Mouse (Mus musculus) layer of hippocampus, postnatal 36 days (tissue): ENCODE measurements around the gene Chkb. TPM values are rescaled to one million over a fixed set of nuclear protein-coding genes. Genes with fewer than 3 reads are reported as not detected.

Experiments
- DNase-seq, 2 experiments: peaks; one replicate each; pipeline ENCODE4 v3.0.0; 2022
- total RNA-seq, 2 experiments: library from RNA; stranded (reverse); gene quantifications; 2 replicates each; pipeline ENCODE4 v1.2.3; 2021

Chkb gene
- total RNA-seq = 10 to 100 TPM; 37.5 to 43.0 TPM

DNA sequence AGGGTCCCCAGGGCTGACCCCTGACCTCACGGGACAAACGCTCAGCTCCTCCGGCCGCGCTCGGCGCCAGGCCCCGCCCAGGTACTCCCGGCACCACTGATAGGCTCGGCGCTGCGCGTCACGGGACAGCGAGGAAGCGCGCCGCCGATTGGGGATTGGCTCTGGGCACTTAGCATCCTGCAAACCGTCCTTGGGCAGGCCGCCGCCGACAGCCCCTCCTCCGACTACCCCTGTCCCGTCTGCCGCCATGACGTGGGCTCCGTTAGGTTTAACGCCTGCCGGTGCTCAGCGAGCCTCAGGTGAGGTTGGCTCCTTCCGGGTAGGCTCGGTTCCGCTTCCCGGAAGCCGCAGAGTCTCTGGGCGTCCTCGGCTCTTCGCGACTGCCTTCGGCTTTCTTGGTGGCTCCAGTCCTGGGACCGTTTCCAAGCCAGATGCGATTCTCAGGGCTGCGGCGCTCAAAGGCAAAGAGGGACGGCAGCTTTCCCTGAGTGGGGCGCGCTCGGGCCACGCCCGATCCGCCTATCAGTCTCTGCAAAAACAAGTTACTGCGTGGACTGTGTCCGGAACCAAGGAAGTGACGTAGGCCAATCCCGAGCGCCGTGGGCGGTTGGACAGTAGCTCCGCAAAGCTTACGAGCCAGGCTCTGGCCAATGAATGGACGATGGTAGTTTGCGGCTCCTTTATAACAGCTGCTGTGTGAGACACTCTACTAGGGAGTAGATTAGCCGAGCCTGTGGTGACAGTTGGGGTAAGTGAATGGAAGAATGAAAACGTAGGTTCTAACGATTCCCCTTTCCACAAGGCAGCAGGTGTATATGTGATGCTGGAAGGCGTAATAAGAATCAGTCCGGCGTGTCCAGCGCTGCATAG lies at the start of gene Chkb, which contains the start of the genes C730034F03Rik and Gm44502:
Gene Chkb, minus strand, starts transcription at position 557 of the 870 bp plus-strand sequence.
Gene C730034F03Rik, plus strand, starts transcription at position 238 of the 870 bp plus-strand sequence.
Gene Gm44502, minus strand, starts transcription at position 345 of the 870 bp plus-strand sequence.
- DNase-seq = peak; percentile 90 to 92

DNA sequence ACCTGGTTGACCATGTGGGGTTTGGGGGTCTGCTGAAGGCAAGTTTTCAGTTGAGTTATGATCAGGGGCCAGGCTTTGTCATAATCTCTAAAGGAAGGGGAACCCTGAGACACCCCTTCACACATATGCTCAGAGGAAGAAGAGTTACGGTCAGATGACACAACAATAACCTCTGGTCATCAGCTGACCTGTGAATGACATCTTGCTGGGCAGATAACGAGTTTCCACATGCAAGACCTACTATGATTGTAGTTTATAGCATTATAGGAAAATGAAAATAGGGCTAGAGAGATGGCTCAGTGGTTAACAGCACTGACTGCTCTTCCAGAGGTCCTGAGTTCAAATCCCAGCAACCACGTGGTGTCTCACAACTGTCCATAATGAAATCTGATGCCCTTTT lies 48.9 kb upstream of the Chkb start:
- DNase-seq = no peak

DNA sequence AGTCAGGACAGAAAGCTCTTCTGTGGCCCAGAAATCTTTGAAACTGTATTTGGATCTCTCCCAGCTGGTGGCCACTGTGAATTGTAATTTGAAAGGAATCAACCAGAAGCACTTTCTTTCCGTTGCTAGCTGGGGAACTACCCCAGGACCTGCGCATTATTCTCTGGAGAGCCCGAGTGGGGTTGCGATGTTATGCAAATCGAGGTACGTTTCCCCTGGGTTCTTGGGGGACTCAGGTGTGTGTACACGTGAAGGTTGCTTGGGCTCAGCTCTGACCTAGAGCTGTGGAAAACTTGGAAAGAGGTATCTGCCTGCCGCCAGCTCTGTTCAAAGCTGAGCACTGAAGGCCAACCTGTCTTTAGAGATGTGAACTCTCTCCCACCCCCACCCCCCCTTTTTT lies 48.1 kb upstream of the Chkb start:
- no peak for DNase-seq

DNA sequence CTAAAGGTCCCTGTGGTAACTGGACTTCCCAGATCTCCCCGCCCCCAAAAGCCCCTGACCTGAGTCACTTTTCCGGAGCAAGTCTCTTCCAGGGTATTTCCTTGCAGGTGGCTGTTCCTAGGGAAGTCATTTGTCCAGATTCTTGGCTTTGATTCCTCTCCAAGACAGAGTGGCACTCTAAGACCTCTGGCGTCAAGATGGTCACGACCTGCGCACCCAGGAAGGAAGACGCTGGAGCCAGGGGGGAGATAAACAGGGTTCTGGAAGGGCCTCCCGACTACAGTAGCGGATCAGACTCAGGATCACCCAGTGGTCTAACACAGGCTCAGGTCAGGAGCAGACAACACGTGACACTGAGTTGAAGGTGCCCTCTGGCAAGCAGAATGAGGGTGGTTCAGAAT lies 47.4 kb upstream of the Chkb start, which contains the start of gene Arsa:
Gene Arsa, minus strand, starts transcription at position 335 of the 401 bp plus-strand sequence.
- DNase-seq = no peak

DNA sequence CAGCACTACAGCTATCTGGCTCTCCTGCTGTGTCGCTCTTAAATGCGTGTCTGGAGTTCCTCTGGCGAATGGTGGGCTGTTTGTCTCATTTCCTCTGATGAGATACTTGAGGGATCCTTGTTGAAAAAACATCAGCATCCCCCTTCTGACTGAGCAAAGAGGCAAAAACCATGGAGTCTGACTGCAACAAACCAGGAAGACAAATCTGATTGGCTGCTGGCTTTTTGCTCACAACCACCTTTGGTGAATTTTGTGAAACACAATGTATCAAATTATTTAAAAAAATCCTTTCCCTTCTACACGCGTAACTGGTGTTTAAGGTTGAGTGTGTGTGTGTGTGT lies 46.7 kb upstream of the Chkb start:
- no peak for DNase-seq

DNA sequence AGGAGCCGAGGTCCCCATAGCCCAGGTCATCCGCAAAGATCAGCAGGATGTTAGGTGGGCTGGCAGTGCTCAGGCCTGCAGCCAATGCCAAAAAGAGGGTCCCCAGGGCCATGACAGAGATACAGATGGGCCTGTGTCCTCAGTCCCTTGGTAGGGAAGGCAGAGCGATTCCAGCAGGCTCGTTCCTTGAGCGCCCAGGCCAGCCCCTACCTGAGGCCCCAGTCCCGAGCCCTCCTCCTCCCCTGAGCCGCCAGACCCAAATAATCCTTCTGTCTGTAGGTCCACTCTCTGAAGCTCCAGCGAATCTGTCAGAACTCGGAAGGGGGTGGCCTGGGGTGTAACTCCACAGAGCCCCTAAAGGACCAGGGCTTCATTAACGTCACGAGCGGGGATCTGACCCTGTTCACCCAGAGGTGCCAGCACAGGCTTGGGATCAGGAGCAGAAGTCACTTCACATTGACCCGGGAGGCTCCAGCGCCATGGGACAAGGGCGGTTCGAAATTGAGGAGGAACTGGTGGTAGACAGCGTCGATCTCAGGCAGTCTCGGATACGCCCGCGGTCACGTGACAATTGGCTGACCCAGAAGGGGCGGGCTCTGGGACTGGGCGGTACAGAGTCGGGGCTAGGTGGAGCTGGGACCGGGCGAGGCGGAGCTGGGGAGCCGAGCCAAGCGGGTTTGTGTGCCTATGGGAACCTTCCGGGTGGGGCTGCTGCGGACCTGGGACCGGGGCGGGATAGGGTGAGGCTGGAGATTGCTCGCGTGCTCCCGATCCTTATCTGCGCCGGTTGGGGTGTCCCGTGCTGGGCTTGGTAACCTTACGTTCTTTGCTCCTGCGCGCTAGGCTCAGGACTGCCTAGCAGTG lies 46.1 kb upstream of the Chkb start:
- peak; percentile 93 to 94 for DNase-seq

DNA sequence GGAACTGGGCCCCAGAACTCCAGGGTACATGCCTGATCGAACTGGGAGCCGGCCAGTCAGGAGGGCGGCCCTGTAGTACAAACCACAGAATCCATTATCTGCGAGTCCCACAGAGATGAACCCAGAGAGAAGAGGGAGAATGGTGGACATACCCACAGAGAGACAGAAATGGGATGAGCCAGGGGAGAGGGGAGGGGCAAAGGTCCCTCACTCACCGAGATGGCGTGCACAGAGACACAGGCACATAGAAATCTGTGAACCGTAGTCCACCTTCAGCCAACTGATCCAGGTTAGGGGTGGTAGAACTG lies 45.5 kb upstream of the Chkb start:
- DNase-seq = no peak

DNA sequence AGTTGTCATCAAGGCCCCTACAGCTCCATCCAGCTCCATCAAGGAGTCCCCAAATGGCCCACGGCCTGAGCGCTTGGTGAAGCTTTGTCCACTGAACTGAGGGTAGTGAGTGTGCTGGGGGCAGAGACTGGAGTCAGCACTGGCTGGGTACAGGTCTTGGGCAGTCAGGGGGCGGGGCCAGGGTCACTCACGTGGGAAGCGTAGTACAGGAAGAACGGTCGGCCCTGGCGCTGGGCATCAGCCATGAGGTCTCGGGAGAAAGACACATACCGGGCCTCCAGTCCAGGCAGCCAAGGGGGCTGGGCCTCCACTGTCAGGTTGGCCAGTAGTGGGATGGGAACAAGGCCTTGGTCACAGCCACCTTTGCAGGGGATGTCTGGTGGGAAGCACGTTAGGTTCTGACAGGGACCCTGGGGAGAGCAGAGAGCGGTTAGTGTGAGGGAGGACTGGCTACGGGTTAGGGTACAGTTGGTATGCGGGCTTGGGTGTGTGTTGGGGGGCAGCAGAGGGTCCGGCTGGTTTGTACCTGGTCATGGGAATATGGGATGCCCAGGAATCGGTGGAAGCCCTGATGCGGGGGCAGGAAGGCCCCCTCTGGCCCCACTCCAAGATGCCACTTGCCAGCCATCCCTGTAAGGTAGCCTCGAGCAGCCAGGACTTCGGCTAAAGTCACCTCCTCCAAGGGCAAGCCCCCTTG lies 45.0 kb upstream of the Chkb start:
- DNase-seq = no peak

DNA sequence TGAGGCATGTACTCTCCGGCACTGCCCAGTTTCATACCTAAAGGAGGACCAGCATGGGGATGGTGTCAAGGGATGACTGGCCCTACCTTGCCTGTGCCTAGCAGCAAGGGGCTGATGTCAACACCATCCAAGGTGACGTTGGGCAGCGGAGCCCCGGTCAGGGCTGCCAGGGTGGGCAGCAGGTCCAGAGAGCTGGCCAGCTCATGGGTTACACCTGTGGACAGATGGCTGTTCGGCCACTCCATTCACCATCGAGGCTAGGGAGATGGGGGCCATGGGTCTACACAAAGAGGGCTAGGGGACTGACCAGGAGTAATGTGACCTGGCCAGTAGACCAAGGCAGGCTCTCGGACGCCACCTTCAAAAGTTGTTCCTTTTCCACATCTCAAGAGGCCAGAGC lies 44.2 kb upstream of the Chkb start:
- no peak for DNase-seq

DNA sequence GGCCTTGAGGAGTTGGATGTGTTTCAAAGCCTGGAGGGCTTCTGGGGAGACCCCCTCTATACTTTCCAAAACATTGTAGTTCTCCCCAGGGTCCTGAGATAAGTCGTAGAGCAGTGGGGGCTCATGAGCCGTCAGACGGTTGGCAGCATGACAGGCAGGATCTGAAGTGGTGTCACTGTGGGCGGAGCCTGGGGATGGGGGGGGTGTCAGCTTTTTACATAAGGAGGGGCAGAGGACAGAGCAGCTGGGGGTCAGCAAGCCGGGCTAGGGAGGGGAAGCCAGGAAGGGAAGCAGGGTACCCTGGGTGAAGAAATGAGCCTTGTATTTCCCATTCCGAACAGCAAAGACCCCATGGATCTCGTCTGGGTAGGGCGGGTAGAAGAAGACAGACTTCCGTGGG lies 43.7 kb upstream of the Chkb start:
- no peak for DNase-seq

DNA sequence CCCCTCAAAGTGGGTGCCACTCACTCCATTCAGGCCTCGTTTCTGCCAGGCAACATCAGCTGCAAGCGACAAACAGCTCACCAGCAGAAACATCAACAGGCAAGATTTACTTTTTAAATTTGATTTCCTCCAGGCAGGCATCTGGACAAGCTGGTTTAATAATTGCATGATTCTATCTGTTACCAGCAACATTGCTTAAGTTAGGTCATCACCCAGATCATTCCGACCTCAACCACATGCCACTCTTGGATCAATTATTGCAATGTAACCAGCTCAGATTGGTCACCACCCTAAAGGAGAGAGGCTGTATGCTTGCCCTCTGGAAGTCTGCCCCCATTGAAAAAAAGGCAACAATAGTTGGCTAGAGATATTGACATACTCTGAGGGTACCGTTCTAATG lies 41.8 kb upstream of the Chkb start:
- DNase-seq = no peak

DNA sequence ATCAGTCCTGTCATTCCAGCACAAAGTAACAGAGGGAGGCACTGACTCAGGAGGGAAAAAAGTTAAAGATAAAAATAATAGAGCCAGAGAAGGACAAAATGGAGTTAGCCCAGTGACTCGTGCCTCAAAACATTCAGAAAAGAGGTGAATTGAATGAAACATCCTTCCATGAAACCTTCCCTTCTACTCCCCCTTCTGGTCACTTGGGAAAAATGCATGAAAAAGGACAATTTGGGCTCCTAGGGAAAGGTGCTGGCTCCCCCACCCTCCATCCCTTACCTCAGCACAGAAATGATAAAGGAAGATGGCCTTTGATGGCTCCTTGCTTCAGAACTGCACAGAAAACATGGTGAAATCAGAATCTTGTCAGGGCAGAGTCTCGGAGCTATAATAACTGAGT lies 38.9 kb upstream of the Chkb start:
- no peak for DNase-seq

DNA sequence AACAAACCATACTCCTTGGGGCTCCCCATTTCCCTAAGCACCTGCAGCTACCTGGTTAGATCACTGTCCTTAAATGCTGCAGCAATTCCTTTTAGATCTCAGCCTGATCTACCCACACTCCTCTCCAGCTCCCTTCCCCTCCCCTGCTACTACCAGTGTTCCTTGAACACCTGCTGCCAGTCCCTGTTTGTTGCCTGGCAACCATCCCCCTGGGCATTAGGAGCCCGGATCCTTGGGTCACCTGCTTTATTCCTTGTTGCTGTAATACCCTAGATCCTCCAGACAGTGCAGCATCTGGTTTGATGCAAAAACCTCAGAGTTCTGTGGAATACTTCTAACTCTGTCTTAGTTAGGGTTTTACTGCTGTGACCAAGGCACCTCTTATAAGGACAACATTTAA lies 35.3 kb upstream of the Chkb start:
- no peak for DNase-seq

DNA sequence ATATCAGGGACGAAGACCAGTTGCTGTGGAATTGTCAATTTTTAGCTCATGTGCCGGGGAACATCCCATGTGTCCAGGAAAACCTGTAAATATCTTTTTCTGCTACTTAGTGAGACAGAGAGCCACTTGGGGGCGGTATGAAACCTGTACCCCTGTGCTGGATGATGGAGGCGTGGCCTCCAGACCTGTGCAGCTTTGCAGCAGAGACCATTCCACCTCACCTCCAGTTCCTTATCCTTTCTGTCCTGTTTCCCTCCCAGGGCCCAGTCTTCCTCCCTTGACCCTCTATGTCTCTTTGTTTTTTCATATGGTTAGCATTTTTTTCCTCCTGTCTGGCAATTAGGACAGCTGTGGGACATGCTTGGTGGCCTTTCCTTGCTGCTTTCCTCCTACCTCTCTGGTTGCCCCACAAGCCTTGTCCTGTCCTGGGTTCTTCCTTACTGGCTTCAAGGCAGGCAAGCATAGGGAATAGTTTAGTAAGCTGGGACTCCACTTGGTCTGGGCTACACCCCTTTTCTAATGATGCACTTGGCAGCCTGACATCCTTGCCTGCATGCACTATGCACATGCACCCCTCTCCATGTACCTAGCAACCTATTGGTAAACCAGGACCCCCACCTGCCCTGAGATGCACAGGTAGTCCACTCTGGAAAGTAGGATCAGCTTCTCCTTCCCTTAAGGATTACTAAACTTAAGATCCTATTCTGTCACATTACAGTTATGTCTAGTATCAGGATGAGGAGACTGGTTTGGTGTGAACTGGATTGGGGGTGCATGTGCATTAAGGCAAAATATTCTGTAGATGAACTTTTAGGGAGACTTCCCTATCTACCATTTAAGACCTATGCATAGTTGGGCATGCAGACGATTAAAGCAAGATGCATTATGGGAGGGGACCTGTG lies 33.9 kb upstream of the Chkb start:
- no peak for DNase-seq

DNA sequence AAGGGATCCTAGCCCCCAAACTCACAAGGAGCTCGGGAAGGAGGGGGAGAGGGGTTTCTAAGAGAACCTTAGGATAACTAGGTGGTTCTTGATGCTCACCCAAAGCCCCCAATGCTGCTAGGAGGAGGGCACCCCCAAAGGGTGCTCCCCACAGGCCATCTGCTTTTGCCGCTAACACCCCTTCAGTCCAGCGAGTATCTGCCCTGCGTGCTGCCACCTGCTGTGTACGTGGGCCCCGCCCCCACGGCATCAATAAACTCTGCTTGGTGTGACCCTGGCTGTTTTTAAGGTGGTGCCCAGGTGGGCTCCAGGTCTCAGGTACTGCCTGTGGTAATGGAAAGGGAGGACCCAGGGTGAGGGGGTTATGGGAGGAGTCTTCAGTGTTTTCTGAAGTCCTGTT lies 32.5 kb upstream of the Chkb start:
- no peak for DNase-seq

DNA sequence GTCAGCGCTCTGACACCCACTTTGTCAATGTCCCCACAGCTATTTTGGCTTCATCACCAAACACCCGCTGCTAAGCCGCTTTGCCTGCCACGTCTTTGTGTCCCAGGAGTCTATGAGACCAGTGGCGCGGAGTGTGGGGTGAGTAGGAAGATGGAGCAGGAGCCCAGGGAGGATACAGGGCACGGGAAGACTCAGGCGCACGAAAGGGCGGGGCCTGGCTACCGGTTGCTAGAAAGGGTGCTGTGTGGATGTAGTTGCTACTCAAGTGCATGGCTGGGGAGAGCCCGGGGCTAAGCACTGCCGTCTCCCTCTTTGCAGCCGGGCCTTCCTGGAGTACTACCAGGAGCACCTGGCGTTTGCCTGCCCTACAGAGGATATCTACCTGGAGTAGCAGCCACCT lies 31.6 kb upstream of the Chkb start:
- no peak for DNase-seq

DNA sequence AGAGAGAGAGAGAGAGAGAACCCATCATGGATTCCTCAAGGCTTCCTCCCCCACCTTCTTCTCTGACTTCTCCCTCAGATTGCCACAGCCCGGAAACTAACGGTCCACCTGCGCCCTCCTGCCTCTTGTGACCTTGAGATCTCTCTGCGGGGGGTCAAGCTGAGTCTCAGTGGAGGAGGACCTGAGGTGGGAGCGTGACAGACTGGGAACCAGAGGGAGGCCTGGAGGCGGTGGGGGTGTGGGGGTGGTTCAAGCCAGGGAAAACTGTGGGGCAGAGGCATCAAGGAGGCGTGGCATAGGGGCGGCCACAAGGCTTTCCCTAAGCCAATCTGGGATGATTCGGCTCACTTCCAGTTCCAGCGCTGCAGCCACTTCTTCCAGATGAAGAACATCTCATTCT lies 30.6 kb upstream of the Chkb start:
- no peak for DNase-seq

DNA sequence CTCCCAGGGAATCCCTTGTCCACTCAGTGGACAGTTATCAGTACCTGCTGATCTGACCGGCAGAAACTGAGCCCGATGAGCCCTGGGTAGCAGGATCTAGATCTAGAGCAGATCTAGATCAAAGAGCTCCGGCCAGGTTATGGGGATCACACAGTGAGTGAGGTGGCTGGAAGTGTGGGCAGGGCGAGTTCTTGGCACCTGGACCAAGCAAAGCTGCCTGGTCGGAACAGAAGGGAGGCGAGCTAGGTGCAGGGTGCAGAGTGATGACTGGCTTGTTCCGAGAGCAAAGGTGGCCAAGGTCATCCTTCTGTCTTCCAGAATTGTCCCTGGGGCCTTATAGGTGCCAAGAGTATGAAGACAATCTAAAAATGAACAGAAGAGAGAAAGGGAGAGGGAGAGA lies 30.1 kb upstream of the Chkb start:
- DNase-seq = no peak

DNA sequence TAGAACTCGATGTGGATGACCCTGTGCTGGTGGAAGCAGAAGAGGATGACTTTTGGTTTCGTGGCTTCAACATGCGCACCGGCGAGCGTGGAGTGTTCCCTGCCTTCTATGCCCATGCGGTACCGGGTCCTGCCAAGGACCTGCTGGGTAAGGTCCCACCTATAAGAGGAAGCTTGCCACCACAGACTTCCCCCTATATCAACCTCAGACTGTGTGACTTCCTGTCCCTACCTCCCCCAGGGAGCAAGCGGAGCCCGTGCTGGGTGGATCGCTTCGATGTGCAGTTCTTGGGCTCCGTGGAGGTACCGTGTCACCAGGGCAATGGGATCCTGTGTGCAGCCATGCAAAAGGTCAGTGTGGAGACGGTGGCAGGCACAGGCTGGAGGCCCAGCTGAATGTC lies 29.2 kb upstream of the Chkb start:
- DNase-seq = no peak

DNA sequence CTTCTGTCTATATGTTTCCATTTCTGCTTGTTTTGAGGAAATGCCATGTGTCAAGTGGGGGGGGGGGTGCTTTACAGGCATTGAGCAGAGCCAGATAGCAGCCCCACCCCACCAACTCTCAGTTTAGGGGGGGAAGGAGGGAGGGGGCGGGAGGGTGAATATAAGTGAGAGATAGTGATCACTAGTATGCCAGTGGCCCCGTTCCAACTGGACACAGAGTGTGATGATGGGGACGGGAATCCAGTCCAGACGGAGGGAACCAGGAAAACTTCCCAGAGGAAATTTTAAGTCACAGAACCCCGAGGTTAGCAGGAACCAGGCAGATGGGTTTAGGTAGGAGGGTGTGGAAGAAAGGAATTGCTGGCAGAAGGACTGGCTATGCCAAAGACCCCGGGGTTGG lies 25.9 kb upstream of the Chkb start:
- no peak for DNase-seq

DNA sequence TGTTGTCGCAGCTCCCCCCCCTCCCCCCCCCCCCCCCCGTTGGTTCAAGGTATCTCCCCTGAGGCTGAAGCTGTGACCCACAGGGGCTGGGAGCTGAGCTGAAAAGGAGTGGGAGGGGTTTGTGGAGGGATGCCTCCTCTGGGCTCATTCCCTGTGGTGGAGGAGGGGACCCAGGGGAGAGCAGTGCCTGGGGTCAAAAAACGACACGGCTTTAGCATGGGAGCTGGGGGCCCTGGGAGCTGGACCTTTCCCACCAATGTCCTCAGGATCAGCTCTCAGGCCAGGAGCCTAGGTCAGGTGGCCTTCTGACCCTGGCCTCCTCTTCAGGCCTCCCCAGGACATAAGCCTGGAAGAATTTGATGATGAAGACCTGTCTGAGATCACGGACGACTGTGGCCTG lies 25.1 kb upstream of the Chkb start:
- DNase-seq = no peak

DNA sequence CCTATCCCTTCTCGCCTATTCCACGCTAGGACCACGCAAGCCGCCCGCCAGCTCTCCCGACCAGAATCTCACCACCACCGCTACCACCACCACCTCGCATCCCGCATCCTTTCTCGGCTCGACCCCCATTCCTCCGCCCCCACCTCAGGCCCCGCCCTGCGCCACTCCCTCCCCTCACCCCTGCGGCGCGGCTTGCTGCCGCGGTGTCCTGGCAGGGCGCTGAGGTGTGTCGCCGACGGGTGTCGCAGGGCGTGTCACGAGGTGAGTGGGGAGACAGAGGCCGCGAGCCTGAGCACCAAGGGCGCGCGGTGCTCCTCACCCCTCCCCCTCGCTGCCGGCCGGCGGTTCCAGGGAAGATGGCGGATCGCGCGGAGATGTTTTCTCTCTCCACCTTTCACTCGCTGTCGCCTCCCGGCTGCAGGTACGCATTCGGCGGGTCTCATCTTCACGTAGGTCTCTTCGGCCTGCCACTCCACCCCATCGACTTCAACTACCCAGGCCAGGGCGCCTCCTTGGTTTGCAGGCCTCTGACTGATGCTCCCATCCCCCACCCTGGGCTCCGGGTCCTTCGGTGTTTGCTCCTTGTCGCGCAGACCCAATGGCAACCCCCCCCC lies 24.3 kb upstream of the Chkb start, which contains the start of gene Mapk8ip2:
Gene Mapk8ip2, plus strand, starts transcription at position 49 of the 614 bp plus-strand sequence.
- DNase-seq = peak; percentile 61 to 63
